Mouse (Mus musculus) ES-E14 (cell line): Measurements from ENCODE around the gene Vps16. TPM values are rescaled to one million over a fixed set of nuclear protein-coding genes. Genes with fewer than 3 reads are reported as not detected.

Experiments used
- DNase-seq: peaks from one replicate; pipeline ENCODE4 v3.0.0-alpha.2; 2013; ENCODE audit warnings: low read depth, low spot score
- H3K27ac ChIP-seq: 2 replicates; pipeline ENCODE4 v1.5.1; 2012; ENCODE audit warnings: low read depth, mild to moderate bottlenecking, low read length, moderate library complexity, mixed read lengths; ENCODE audit not compliant: poor library complexity, insufficient read depth, severe bottlenecking
- H3K36me3 ChIP-seq: 2 replicates; pipeline ENCODE4 v1.6.1; 2012; ENCODE audit warnings: mild to moderate bottlenecking, low read length, moderate library complexity, mixed read lengths; ENCODE audit not compliant: control insufficient read depth, poor library complexity, insufficient read depth, severe bottlenecking
- H3K4me1 ChIP-seq, 2 experiments: fragments of 150-350 bp in 1 of 2; sonication (generic) in 1 of 2; 2 replicates each; pipeline ENCODE4 v1.6.1; 2012; ENCODE audit warnings: low read length in 2 of 2, mild to moderate bottlenecking in 1 of 2, mixed read lengths in 1 of 2; ENCODE audit not compliant: control insufficient read depth in 2 of 2, insufficient read depth in 2 of 2, poor library complexity in 1 of 2
- H3K4me3 ChIP-seq, 2 experiments: fragments of 150-350 bp in 1 of 2; sonication (generic) in 1 of 2; 2 replicates each; pipeline ENCODE4 v1.5.1; 2012; ENCODE audit warnings: low read length in 2 of 2, low read depth in 1 of 2, mild to moderate bottlenecking in 1 of 2, mixed read lengths in 1 of 2; ENCODE audit not compliant: insufficient read depth in 1 of 2, poor library complexity in 1 of 2, severe bottlenecking in 1 of 2
- H3K9ac ChIP-seq: 2 replicates; pipeline ENCODE4 v1.6.1; 2012; ENCODE audit warnings: low read depth, mild to moderate bottlenecking, low read length, mixed read lengths; ENCODE audit not compliant: poor library complexity, insufficient read depth, severe bottlenecking
- H3K9me3 ChIP-seq: fragments of 150-350 bp; sonication (generic); 2 replicates; pipeline ENCODE4 v1.6.1; 2012; ENCODE audit warnings: low read depth, mild to moderate bottlenecking, low read length; ENCODE audit not compliant: control insufficient read depth, insufficient read depth
- CHD2 ChIP-seq: IDR thresholded peaks from 2 replicates; pipeline ENCODE4 v1.6.1; 2014; ENCODE audit warnings: mild to moderate bottlenecking, low read depth, low read length, inconsistent platforms
- HCFC1 ChIP-seq: IDR thresholded peaks from 2 replicates; pipeline ENCODE4 v1.6.1; 2012; ENCODE audit warnings: low read length, inconsistent platforms, borderline replicate concordance; ENCODE audit not compliant: insufficient read depth
- MAFK ChIP-seq: IDR thresholded peaks from 2 replicates; pipeline ENCODE4 v1.6.1; 2014; ENCODE audit warnings: mild to moderate bottlenecking, low read depth, low read length, inconsistent platforms; ENCODE audit not compliant: insufficient read depth
- ZC3H11A ChIP-seq: IDR thresholded peaks from 2 replicates; pipeline ENCODE4 v1.6.1; 2012; ENCODE audit warnings: low read depth, mild to moderate bottlenecking, inconsistent platforms, low read length, borderline replicate concordance
- ZNF384 ChIP-seq: IDR thresholded peaks from 2 replicates; pipeline ENCODE4 v1.6.1; 2012; ENCODE audit warnings: low read depth, low read length, inconsistent platforms
- in situ Hi-C, 2 experiments: fragments of 600-800 bp; cut with MboI; formaldehyde crosslinking; loops; one replicate each; pipeline ENCODE4 v1.15.1; 2025; ENCODE audit warnings: low sequenced_read_pairs in 2 of 2, inconsistent platforms in 1 of 2; ENCODE audit not compliant: unreplicated experiment in 2 of 2
- total RNA-seq: library from RNA; depleted of rRNA; stranded (reverse); fragments of 300-350 nt; gene quantifications from 2 replicates; pipeline ENCODE4 v1.2.3, GENCODE M21; 2012

Vps16 gene
- total RNA-seq, 1 experiment, result 111 TPM

GRCm38 (mm10) chr2:130466438-130466837, 42.3 kb downstream of the Vps16 start:
- Histone ChIP-seq H3K9ac (no peak overlapping the region), H3K27ac (no peak overlapping the region), H3K4me1 (peaks cover 5% of the 10 kb centered on the region in 2 experiments; a peak in 1 of 4 replicates), H3K36me3 (no peaks in the 10 kb centered on the region), H3K4me3 (no peak overlapping the region), H3K9me3 (no peaks in the 10 kb centered on the region)
- in situ Hi-C loops, result no loop called here
- DNase-seq, result no peak
- no peak for TF ChIP-seq CHD2
- TF ChIP-seq HCFC1, result no peak
- no peak for TF ChIP-seq ZNF384
- no peak for TF ChIP-seq ZC3H11A
- TF ChIP-seq MAFK, result no peak

GRCm38 (mm10) chr2:130469366-130469765, 45.2 kb downstream of the Vps16 start:
- no peaks in the 10 kb centered on the region for H3K9me3 ChIP-seq
- TF ChIP-seq HCFC1 (no peak), MAFK (no peak), ZC3H11A (no peak), ZNF384 (no peak)
- no peak overlapping the region for H3K27ac ChIP-seq
- no peak overlapping the region for H3K4me3 ChIP-seq
- H3K9ac ChIP-seq, result no peak overlapping the region
- in situ Hi-C loops, result no loop called here
- peaks cover 5% of the 10 kb centered on the region in 2 experiments; a peak in 1 of 4 replicates for H3K4me1 ChIP-seq
- DNase-seq, result no peak
- H3K36me3 ChIP-seq, result no peaks in the 10 kb centered on the region

- TF ChIP-seq HCFC1 (no peak), ZC3H11A (no peak), CHD2 (no peak), ZNF384 (no peak), MAFK (no peak)
Observed at GRCm38 (mm10) chr2:130469935-130470334, 45.8 kb downstream of the Vps16 start.

GRCm38 (mm10) chr2:130472908-130473510, 48.9 kb downstream of the Vps16 start:
- in situ Hi-C loops, result no loop called here
- no peak for TF ChIP-seq ZC3H11A
- no peak for TF ChIP-seq CHD2
- TF ChIP-seq HCFC1, result no peak
- no peak for TF ChIP-seq MAFK
- peaks cover 5% of the 10 kb centered on the region in 2 experiments; a peak in 1 of 4 replicates for H3K4me1 ChIP-seq
- H3K4me3 ChIP-seq, result no peak overlapping the region
- H3K27ac ChIP-seq, result no peak overlapping the region
- H3K36me3 ChIP-seq, result no peaks in the 10 kb centered on the region
- no peaks in the 10 kb centered on the region for H3K9me3 ChIP-seq
- no peak overlapping the region for H3K9ac ChIP-seq
- no peak for DNase-seq

More at GRCm38 (mm10) chr2:130469935-130470334, 45.8 kb downstream of the Vps16 start:
- in situ Hi-C loops, result no loop called here
- no peaks in the 10 kb centered on the region for H3K9me3 ChIP-seq
- H3K36me3 ChIP-seq, result no peaks in the 10 kb centered on the region
- peaks cover 5% of the 10 kb centered on the region in 2 experiments; a peak in 1 of 4 replicates for H3K4me1 ChIP-seq
- H3K27ac ChIP-seq, result no peak overlapping the region
- DNase-seq, result no peak
- H3K9ac ChIP-seq, result no peak overlapping the region
- no peak overlapping the region for H3K4me3 ChIP-seq

- H3K36me3 ChIP-seq, result no peaks in the 10 kb centered on the region
- H3K4me3 ChIP-seq, result no peak overlapping the region
- H3K9ac ChIP-seq, result no peak overlapping the region
- DNase-seq, result no peak
- H3K27ac ChIP-seq, result no peak overlapping the region
- H3K9me3 ChIP-seq, result no peaks in the 10 kb centered on the region
- peaks cover 0 to 2% of the 10 kb centered on the region in 2 experiments; a peak in 1 of 4 replicates for H3K4me1 ChIP-seq
- TF ChIP-seq CHD2, result no peak
- TF ChIP-seq ZNF384, result no peak
- no peak for TF ChIP-seq ZC3H11A
- TF ChIP-seq HCFC1, result no peak
- TF ChIP-seq MAFK, result no peak
- in situ Hi-C loops, result no loop called here
Observed at GRCm38 (mm10) chr2:130475764-130476163, 51.6 kb downstream of the Vps16 start.
